Mouse (Mus musculus) small intestine, adult 2 months (tissue): ENCODE measurements around the gene Phactr2. TPM values are rescaled to one million over a fixed set of nuclear protein-coding genes. Genes with fewer than 3 reads are reported as not detected.
A peak's percentile ranks its signal among the peaks of the same experiment; 100 is the strongest.
"Not testable (repeated sequence)": the region's sequence is repeated elsewhere in the genome, so short reads cannot be mapped to it uniquely, and the experiment has no call there.

ENCODE experiments used
- H3K27ac ChIP-seq: fragments of 200-500 bp; 2 replicates; pipeline ENCODE4 v1.5.1; 2012; ENCODE audit warnings: low read depth, low read length, control low read depth, inconsistent platforms; ENCODE audit not compliant: insufficient read depth
- H3K27me3 ChIP-seq: fragments of 200-500 bp; 2 replicates; pipeline ENCODE4 v1.6.1; 2012; ENCODE audit warnings: mild to moderate bottlenecking, moderate library complexity, low read length, inconsistent platforms; ENCODE audit not compliant: control insufficient read depth, insufficient read depth
- H3K36me3 ChIP-seq: fragments of 200-500 bp; 2 replicates; pipeline ENCODE4 v1.6.1; 2012; ENCODE audit warnings: mild to moderate bottlenecking, low read length, control low read depth, inconsistent platforms; ENCODE audit not compliant: control insufficient read depth, insufficient read depth
- H3K4me1 ChIP-seq: fragments of 200-500 bp; 2 replicates; pipeline ENCODE4 v1.6.1; 2012; ENCODE audit warnings: low read length, inconsistent platforms, mixed read lengths; ENCODE audit not compliant: control insufficient read depth, insufficient read depth, insufficient read length
- H3K4me3 ChIP-seq: fragments of 200-500 bp; 2 replicates; pipeline ENCODE4 v1.5.1; 2012; ENCODE audit warnings: low read depth, mild to moderate bottlenecking, control low read depth, inconsistent platforms, low read length, moderate library complexity
- CTCF ChIP-seq: fragments of 200-500 bp; IDR thresholded peaks from 2 replicates; pipeline ENCODE4 v1.5.1; 2012; ENCODE audit warnings: low read depth, mild to moderate bottlenecking, control low read depth, inconsistent platforms, low read length, moderate library complexity, mixed read lengths; ENCODE audit not compliant: insufficient replicate concordance, insufficient read length; ENCODE audit errors: extremely low read depth
- POLR2A ChIP-seq: fragments of 200-500 bp; IDR thresholded peaks from 2 replicates; pipeline ENCODE4 v1.6.1; 2012; ENCODE audit warnings: low read depth, mild to moderate bottlenecking, control low read depth, inconsistent platforms, low read length, moderate library complexity
- WGBS: fragments of 180-500 bp; shearing (Covaris S2); methylation state at CpG from one replicate; pipeline ENCODE4 v1.1.7; 2018; 5-methylcytosine and 5-hydroxymethylcytosine counted together
- polyA plus RNA-seq: library from polyadenylated mRNA; depleted of rRNA; stranded (reverse); fragments of >200 nt; gene quantifications from 2 replicates; pipeline ENCODE4 v1.2.3, GENCODE M21; 2012

Gene Phactr2
- polyA plus RNA-seq, 1 experiment: 4.5 TPM

DNA sequence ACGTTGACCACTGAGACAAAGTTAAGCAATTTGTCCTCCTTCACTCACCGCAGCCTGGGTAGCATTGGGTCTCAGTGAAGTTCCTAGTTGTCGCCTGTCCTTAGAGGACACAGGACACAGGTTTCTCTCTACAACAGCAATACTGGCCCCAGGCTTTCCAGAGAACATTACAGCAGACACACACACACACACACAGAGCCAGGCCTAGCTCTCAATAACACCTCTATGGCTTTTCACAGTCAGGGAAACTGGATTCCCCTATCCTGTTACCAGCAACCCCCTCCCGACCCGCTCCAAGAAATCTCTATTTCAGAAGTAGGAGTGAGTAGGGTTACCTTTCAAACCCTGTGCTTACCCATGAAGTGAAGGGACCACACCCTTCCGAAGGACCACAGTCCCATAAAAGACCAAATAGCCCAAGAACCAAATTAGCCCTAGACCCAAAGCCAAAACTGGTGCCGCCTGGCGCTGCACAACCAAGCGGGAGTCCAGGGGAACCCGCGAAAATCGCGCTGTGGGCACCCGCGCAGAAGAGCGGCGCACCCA is 852 bp downstream of the Phactr2 start:
- Histone ChIP-seq H3K27me3 (no peaks in the 10 kb centered on the region), H3K27ac (0 out of 2 replicates have a peak overlapping the region, but pooled peaks have one; percentile 57), H3K4me1 (peaks cover 6% of the 10 kb centered on the region; the same call in 1 of the 2 replicates), H3K4me3 (peak overlapping the region; percentile 74), H3K36me3 (no peaks in the 10 kb centered on the region)
- TF ChIP-seq POLR2A (no peak), CTCF (no peak)
- 23% methylated on average over 17 of the region's 17 CpGs for WGBS

DNA sequence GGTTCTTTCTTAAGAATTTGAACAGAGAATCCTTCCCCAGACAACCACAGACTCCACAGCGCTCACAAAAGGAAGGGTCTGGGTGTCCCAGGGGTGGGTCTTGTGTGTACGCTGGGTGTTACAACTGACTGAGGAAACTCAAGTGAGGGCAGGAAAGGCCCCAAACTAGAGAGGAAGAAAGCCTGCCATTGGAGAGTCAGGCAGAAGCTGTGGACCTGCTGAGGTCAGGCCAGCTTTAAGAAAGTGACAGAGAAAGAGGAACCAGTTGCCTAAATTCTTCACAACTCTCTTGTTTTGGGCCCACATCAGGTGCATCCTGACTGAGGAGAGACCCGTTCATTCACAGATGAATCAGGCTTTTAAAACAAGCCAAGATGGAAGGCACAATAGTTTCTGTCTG is 4.0 kb downstream of the Phactr2 start:
- TF ChIP-seq POLR2A (no peak), CTCF (no peak)
- H3K4me3 ChIP-seq: no peak overlapping the region
- no peaks in the 10 kb centered on the region for H3K36me3 ChIP-seq
- peaks cover 10% of the 10 kb centered on the region; the same call in 1 of the 2 replicates for H3K4me1 ChIP-seq
- no peaks in the 10 kb centered on the region for H3K27me3 ChIP-seq
- no peak overlapping the region for H3K27ac ChIP-seq
- 92% methylated on average over 3 of the region's 3 CpGs for WGBS

DNA sequence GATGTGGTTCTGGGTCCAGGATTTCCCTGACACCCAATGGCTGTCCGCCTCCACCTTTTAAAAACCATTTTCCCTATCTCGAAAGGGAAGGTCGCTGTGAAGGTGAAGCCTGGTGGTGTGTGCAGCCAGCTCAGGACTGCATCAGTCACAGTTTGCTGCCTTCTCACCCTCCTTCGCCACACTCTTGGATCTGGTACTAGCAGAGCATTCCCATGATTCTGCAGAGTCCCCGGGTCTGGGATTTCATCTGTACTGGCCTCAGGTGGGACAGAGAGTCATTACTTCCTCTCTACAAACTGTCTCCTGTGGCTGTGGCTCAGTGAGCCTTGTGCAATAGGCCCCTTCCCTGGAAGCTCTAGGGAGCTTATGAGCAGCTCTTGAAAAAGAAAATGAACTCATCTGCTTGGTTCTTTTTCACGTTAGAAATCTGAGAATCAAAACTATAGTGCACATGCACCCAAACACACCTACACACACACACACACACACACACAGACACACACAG is 6.1 kb downstream of the Phactr2 start:
- WGBS: 85% methylated on average over 6 of the region's 6 CpGs

DNA sequence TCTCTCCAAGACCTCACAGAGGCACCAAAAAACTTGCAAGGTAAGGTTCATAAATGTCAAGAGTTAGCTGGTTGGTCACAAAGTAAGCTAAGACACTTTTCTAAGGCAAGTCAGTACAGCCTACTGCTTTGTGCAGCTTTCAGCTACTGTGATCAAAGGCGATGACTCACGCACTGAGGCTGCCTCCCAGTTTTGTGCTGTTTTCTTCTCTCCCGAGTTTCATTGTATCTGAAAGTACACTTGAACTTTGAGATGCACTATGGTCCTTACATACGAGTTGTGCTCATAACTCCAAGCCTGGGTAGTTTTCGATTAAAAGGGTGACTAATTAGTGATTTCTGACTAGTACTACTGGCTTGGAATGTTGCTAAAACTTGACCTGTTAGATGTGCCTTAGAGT is 7.3 kb downstream of the Phactr2 start:
- 22% methylated on average over 5 of the region's 5 CpGs for WGBS
- H3K4me1 ChIP-seq: peaks cover 8% of the 10 kb centered on the region; the same call in 1 of the 2 replicates
- no peak for TF ChIP-seq POLR2A
- TF ChIP-seq CTCF: no peak
- H3K4me3 ChIP-seq: no peak overlapping the region
- no peaks in the 10 kb centered on the region for H3K27me3 ChIP-seq
- H3K36me3 ChIP-seq: no peaks in the 10 kb centered on the region
- peak overlapping the region; percentile 51; the same call in 1 of the 2 replicates for H3K27ac ChIP-seq

More for the DNA sequence above, 6.1 kb downstream of the Phactr2 start:
- H3K4me3 ChIP-seq, H3K36me3 ChIP-seq, H3K4me1 ChIP-seq, H3K27ac ChIP-seq, H3K27me3 ChIP-seq: not testable (repeated sequence)

DNA sequence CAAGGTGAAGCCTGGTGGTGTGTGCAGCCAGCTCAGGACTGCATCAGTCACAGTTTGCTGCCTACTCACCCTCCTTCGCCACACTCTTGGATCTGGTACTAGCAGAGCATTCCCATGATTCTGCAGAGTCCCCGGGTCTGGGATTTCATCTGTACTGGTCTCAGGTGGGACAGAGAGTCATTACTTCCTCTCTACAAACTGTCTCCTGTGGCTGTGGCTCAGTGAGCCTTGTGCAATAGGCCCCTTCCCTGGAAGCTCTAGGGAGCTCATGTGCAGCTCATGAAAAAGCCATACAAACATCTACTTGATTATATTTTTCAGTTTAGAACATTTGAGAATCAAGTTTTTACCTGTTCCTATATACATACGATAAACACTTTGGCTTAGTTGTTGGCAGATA is 9.9 kb downstream of the Phactr2 start:
- H3K4me1 ChIP-seq, H3K27ac ChIP-seq, H3K27me3 ChIP-seq, H3K4me3 ChIP-seq, H3K36me3 ChIP-seq: not testable (repeated sequence)
- WGBS: 88% methylated on average over 3 of the region's 3 CpGs

DNA sequence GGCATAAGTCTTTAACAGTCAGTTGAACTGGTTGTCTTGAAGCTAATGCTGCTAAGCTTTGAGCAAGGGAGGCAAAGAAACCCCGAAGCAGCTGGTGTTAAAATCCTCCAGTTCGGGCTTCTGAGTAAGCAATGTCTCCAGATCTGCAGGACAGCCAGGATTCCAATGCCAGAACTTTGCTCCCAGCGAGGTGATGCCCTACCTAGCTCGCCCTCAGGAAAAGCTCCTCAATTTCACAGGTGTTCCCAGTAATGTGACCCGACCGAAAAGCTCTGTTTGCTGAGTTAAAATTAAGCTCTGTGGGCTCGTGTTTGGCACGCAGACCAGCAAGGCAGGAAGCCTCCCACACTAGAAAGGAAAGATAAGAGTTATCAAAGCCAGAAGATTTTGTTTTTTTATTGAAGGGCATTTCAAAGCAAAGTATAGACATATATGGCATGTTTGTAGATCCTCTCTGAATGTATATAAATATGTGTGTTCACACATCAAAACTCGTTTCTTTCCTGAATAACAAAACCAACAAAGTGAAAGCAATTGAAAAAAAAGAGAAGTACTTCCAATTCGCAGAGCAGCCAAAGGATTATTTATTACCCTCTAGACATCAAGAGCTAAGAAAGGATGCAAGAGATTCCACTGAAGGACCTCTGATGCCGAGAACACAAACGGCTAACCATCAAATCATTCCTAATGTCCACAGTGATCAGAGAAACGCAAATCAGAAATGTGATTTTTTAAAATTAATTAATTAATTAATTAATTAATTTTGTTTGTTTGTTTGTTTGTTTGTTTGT is 20.8 kb downstream of the Phactr2 start:
- H3K4me1 ChIP-seq: peaks cover 2% of the 10 kb centered on the region; the same call in 1 of the 2 replicates
- H3K36me3 ChIP-seq: no peaks in the 10 kb centered on the region
- no peaks in the 10 kb centered on the region for H3K27me3 ChIP-seq
- WGBS: 28% methylated on average over 13 of the region's 13 CpGs
- no peak overlapping the region for H3K27ac ChIP-seq
- no peak overlapping the region for H3K4me3 ChIP-seq
- TF ChIP-seq CTCF (no peak), POLR2A (no peak)

DNA sequence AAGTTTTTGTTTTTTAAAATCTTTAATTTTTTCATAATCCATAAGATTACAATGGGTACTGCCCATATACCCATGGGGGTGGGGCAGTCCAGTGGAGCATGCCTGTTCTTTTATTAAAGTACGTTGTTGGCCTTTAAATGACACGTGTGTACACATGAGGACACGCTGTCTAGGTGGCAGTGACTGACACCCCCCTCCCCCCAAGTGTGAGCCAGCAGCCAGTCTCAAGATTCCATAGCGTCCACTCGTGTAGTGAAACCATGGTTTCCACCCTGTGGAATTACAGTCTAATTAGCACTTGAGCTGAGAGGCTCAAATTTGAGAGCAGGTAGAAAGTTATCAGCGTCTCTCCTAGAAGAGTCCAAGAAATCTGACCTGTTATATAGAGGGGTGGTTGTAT is 22.6 kb downstream of the Phactr2 start:
- Histone ChIP-seq H3K27ac (no peak overlapping the region), H3K4me1 (peaks cover 7% of the 10 kb centered on the region; the same call in 1 of the 2 replicates), H3K36me3 (no peaks in the 10 kb centered on the region), H3K27me3 (no peaks in the 10 kb centered on the region), H3K4me3 (no peak overlapping the region)
- 88% methylated on average over 6 of the region's 6 CpGs for WGBS
- TF ChIP-seq POLR2A (no peak), CTCF (no peak)
